Mouse (Mus musculus) layer of hippocampus, postnatal 10 days (tissue): ENCODE measurements at regions not wholly inside any gene's neighbourhood (a gene's known extent, or its start where the extent isn't known, plus 50 kb on each side); places are given as distances from the start of the nearest gene placed in this dataset.
"Not testable (repeated sequence)": the region's sequence is repeated elsewhere in the genome, so short reads cannot be mapped to it uniquely, and the experiment has no call there.

ENCODE experiments used
- DNase-seq, 2 experiments: peaks; one replicate each; pipeline ENCODE4 v3.0.0; 2021; ENCODE audit warnings: low spot score in 2 of 2

DNA sequence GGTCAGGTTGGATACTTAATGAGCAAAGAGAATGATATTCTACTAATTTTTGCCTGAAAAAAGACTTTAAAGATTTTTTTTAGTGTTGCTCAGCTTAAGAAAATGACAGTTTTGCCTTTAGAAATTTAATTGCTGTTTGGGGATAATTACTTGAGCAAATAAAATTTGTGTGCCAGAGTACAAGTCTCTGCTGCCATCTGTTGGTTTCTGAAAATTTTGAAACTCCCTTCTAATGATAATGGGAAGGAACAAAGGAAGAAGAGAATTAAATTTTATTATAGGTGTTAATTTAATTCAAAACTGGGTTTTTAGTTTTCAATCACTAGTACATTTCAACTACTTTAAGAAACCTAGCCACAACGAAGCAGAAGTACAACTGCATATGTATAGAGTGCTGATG lies 94.1 kb downstream of the Gm17521 start:
- no peak for DNase-seq

DNA sequence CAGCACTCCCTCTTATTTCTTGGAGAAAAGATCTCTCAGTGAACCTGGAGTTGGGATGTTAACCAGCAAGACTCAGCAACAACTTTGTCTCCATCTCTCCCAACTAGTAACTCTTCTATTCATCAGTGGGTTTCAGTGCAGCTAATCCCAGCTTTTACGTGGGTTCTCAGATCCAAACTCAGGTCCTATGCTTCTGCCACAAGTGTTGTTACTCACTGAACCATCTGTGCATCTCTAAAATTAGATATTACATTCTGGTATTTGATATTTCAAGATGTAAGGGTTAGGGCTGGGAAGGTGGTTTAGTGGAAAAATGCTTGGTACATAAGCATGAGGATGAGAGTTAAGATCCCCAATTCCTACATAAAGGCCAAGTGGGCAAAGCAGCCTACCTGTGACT lies 136.8 kb downstream of the Gm17521 start:
- DNase-seq: no peak

DNA sequence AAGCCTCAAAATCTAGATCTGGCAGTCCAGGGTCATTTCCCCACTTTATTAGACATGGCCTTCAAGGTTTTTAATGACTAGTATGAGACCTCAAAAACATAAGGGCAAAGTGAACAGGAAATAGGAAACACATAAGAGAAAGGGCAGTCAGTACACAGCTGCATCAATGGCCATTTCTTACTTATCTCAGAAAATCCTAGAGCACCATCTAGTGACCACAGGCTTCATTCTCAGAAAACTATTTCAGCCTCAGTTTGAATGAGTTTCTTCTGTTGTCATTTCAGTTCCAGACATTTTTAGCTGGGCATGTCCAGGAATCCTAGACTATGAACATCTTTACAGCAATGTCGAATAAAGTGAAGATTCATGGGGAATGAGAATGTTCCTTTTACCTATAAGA lies 175.0 kb downstream of the Gm17521 start:
- DNase-seq: no peak

DNA sequence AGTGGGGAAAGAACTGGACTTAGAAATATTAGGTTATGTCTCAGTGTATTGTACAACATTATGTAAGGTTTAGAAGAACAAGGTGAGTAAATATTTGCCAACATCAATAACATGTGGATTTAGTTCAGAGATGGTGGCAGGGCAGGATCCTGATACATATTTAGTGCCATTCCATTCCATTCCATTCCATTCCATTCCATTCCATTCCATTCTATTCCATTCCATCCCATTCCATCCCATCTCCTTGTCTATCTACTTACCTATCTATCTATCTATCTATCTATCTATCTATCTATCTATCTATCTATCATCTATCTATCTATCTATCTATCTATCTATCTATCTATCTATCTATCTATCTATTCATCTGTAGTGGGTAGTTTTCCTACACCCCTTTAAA lies 198.2 kb downstream of the Gm17521 start:
- DNase-seq: not testable (repeated sequence)

DNA sequence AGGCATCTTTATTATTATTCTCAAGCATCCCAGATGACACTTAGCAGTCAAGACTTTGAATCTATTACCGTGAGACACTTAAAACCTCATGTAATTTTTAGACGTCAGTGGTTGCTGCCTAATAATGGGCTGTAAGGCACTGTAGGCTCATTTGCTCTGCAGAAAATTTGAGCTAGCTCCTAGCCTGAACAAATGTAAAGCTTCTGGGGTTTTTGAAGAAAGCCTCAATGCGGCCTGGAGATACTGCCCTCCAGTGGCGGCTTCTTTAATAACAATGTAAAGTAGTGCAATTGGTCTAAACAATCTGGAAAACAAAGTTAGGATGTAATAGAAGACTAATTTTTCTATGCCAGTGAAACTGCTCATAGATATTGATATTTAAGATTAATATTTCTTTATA lies 203.4 kb downstream of the Gm17521 start:
- peak; percentile 12 to 24 for DNase-seq
